Mouse (Mus musculus): ENCODE measurements around the gene Wdr43. TPM values are rescaled to one million over a fixed set of nuclear protein-coding genes. Genes with fewer than 3 reads are reported as not detected.
A peak's percentile ranks its signal among the peaks of the same experiment; 100 is the strongest.
"Not testable (repeated sequence)": the region's sequence is repeated elsewhere in the genome, so short reads cannot be mapped to it uniquely, and the experiment has no call there.

Gene Wdr43
- total RNA-seq (2017): 127 and 130 TPM in 2 replicates

DNA sequence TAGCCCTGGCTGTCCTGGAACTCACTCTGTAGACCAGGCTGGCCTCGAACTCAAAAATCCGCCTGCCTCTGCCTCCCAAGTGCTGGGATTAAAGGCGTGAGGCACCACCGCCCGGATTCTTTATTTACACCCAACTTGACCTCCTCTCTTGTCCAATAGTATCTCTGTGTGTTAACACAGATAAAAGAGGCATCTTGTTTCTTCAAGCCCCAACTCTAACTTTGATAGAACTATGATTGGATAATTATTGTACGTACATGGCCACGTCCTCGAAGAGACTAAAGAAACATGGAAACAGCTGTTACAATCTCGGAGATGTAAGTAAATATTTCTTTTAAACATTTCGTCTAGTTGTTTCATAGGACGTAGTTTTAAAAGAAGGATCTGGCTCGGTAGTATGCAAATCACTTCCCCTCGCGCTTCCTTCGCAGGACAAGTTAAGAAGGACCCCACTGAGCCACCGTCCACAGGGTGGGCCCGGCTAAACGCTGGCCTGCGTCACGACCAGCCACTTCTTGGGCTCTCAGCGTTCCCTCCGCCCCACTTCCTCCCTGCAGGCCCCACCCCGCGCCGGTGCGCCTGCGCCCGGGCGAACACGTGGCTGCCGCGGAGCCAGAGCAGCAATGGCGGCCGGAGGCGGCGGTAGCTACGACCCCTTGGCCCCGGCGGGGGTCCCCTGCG is at the start of gene Wdr43:
Gene Wdr43 (plus strand): TSS at position 258 of the 681 bp plus-strand sequence.
- peak; percentile 100 for ATAC-seq (ENCODE audit: extremely low read depth, insufficient number of reproducible peaks, low FRiP score, poor library complexity, severe bottlenecking)

DNA sequence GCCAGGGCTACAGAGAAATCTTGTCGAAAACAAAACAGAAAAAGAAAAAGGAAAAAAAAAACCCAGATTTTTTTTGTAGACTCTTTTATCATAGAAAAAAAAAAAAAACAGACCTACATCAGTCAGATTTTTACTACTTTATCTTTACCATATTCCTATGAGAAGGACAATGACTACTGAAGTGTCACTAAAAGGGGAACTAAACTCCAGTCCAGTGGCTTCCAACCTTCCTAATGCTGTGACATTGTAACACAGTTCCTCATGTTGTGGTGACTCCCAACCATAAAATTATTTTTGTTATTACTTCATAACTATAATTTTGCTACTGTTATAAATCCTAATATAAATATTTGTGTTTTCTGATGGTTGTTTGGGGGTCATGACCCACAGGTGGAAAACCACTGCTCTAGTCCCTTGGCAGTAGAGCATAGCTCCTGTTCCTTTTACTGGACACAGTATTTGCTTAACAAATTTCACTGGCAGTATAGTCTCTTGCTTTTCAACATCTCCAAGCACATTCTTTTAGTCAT is 36.5 kb upstream of the Wdr43 start:
- ATAC-seq (ENCODE audit: extremely low read depth, insufficient number of reproducible peaks, low FRiP score, poor library complexity, severe bottlenecking): peak; percentile 36; the same call in 1 of the 2 replicates

DNA sequence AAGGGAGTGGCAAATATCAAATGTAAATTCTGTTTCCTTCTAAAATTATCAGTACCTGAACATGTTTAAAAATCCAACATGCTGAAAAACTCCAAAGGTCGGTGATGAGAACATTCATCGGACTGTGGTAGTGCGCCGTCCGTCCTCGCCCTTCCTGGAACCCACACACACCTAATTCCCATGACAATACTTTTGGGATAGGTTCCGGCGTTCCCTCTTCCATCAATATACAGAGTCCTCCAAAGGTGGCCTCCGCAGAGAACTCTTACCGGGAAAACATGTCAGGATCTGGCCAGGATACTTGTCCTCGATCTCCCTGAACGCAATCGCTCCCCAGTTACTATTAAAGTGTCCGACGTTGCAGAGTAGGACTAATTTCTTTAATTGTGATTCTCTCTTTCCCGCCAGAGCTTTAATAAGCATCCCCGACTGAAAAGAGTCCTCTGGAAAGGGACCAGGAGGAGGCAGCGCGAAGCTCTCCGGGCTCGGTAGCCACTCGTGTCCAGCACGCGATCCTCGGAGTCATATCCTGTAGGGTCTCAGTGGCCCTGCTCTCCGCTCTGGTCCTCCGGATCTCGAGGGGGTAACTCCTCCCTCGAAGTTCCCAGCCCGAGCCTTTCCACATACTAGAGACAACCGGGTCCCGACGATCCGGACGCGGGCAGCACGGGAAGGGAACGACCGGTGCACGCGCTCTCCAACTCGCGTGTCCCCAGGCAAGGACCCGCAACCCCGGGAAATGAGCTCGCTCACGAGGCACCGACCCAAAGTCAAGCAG is 17.6 kb upstream of the Wdr43 start:
- 0 out of 2 replicates have a peak, but pooled peaks have one; percentile 4 for ATAC-seq (ENCODE audit: extremely low read depth, insufficient number of reproducible peaks, low FRiP score, poor library complexity, severe bottlenecking)

DNA sequence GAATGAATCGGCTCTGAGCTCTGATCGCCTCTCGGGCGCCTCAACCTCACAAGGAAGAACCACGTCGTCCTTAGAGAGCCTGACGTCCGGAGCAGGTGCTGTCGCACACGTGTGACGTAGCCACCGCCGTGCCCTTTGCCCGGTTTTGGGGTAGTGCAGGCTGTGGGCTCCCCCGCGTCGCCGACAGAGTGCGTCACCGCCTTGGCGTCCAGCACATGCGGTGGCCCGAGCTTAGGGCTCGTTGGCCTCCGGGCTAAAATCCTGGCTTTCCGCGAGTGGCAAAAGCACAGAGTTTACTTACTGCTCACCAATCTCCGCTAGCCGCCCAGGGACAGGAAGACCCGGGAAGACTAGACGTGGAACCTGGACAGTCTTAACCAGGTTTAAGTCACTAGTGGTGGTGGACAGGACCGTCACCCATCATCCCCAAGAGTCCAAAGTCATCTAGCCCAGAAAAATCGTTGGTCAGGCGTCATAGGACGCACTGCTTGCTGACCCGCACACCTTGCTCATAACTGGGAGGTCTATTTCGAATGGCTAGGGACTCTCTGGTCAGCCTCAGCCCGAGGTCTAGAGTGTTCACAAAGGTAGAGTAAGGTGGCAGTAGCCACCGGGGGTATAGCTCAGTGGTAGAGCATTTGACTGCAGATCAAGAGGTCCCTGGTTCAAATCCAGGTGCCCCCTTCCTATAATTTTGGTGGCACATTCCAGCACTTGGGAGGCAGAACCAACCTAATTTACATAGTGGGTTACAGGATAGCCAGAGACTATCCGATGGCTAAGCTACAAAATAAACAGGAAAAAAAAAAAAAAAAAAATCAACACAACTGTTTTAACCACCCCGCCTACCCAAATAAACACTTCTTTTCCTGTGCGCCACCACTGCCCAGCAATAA is 16.8 kb upstream of the Wdr43 start:
- peak; percentile 96 for ATAC-seq (ENCODE audit: extremely low read depth, insufficient number of reproducible peaks, low FRiP score, poor library complexity, severe bottlenecking)

DNA sequence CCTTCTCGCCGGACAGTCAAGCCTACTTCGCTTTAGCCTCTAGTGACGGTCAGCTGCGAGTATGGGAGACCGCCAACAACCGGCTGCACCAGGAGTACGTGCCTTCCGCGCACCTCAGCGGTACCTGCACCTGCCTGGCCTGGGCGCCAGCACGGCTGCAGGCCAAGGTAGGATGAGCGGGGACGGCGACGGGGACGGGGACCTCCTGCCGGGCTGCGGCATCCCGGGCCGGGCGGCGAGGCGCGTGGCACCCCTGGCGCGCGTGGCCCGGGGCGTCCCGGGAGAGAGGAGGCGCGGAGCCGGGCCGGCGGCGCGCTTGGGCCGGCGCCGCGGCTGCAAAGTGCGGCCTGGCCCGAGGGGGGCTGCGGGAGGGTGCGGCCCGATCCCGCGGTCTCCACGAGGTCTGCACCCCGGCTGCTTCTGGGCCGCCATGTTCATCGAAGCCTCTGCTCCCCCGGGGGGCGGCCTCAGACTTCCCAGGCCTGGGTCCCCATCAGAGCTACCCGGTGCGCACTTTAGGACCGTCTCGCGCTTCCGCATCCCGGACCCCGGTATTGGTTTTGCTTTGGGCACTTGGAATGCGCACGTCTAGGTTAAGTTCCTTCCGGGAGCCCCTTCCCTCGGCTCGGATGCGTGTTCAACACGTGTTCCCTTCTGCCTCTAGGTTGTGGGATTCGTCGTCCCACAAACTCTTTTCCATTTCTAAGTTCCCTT is 781 bp downstream of the Wdr43 start:
- ATAC-seq (ENCODE audit: extremely low read depth, insufficient number of reproducible peaks, low FRiP score, poor library complexity, severe bottlenecking): no peak

DNA sequence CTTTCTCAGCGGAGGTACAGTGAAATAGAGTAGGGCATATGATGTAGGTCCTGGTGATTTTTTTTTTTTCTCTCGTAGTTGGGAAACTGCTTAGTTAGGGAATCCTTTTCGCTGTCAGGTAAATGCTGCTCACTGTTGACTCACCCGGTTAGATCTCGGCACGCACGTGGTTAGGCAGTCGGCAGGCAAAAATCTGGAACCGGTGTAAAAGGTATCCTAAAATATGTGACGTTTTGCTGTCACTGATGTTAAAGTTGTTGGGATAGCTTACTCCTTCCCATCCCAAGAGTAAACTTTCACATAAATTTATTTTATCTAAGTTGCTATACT is 1.3 kb downstream of the Wdr43 start:
- ATAC-seq (ENCODE audit: extremely low read depth, insufficient number of reproducible peaks, low FRiP score, poor library complexity, severe bottlenecking): no peak

DNA sequence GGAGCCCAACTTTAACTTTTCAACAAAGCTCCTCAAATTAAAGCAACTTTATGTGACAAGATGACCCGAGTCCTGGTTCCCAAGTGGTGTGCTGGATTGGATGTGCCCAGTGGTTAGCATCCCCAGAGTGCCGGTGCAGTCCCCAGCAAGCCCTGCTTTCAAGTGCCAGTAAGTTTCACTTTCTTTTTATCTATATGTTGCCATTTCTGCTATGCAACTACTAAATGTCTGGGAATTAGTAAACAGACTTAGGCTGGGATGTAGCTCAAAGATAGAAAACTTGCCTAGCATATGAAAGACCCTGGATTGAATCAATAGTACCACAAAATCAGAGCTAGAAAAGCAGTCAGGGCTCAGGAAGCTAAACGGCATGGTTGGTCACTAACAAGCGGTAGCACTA is 2.3 kb downstream of the Wdr43 start:
- no peak for ATAC-seq (ENCODE audit: extremely low read depth, insufficient number of reproducible peaks, low FRiP score, poor library complexity, severe bottlenecking)

DNA sequence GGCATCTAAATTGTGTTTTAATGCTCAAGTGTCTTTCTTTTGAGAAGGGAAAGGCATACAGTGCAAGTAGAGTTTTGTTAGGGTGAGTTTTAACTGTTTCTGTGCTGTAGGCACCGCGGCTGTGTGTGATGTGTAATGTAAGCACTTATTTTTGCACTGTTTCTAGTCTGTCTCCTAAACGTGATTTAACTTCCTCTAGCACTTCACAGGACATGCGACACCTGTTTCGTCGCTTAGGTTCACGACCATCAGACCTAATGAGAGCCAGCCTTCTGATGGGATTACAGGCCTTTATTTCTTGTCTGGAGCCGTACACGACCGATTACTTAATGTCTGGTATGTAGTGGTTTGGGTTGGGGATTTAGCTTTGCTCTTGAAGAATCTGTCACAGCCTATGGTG is 16.1 kb downstream of the Wdr43 start:
- no peak for ATAC-seq (ENCODE audit: extremely low read depth, insufficient number of reproducible peaks, low FRiP score, poor library complexity, severe bottlenecking)

DNA sequence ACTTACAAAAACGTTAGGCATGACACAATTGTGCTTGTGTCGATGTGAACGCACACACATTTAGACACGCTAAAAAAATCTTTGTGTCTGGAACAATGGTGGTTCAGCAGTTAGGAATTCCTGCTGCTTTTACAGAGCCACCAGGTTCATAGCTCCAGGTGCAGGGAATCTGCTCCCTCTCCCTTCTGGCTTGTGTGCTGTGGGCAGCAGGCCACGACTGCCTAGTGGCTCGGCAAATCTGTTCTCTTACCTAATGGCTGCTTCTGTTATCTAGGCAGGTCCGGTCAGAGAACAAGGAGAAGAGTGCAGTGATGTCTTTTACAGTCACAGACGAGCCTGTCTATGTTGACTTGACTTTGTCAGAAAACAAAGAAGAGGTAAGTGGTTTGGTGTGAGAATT is 17.7 kb downstream of the Wdr43 start:
- ATAC-seq (ENCODE audit: extremely low read depth, insufficient number of reproducible peaks, low FRiP score, poor library complexity, severe bottlenecking): no peak

DNA sequence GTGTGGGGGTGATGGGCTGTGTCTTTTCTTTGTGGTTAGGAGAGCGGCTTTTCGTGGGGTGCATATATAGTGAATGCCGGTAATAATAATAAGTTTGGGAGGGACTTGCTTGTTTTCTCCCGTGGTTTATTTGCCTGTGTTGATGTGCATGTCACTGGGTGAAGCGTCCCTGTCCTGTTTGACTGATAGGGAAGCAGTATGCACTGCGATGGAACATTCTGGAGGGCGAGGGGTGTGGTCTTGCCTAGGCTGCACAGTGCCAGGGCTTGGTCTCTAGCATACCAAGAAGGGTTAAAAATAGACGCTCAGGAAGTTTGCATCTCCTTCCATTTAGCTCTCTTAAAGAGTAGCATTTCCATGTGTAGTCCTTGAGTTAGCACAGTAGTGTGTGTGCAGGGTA is 21.1 kb downstream of the Wdr43 start:
- ATAC-seq (ENCODE audit: extremely low read depth, insufficient number of reproducible peaks, low FRiP score, poor library complexity, severe bottlenecking): no peak

DNA sequence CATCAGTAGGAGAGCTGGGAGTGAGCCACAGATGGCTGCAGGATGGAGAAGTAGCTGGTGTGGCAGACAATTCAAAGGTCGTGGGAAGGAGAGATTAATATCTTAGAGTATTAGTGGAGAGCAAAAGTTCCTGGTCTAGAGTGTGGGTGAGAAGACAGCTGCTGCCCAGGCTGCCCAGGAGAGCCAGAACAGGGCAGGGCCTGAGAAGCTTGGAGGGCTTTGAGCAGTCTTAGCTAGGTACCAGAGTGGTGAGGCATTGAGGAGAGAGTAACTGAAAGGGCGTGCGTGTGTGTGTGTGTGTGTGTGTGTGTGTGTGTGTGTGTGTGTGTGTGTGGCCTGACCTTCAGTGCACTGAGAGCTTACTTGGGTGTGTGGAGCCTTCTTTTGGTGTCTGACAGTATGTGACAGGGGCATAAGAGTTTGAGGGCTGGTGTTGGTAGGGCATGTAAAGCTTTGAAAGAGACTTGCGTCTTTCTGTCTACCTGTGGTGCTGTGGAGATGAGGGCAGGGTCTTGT is 22.1 kb downstream of the Wdr43 start:
- no peak for ATAC-seq (ENCODE audit: extremely low read depth, insufficient number of reproducible peaks, low FRiP score, poor library complexity, severe bottlenecking)

DNA sequence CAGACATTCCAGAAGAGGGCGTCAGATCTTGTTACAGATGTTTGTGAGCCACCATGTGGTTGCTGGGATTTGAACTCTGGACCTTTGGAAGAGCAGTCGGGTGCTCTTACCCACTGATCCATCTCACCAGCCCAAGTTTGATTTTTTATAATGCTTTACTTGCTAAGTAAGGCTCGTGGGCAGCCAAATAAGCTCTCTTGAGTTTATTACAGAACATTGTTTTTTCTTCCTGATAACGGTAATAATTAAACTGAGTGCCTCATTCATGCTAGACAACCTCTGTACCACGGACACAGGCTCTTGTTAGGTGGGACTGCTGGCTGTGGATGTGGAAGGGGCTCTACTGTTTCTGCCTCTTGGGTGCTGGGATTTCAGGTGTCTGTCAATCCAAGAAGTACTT is 23.4 kb downstream of the Wdr43 start:
- ATAC-seq (ENCODE audit: extremely low read depth, insufficient number of reproducible peaks, low FRiP score, poor library complexity, severe bottlenecking): not testable (repeated sequence)

DNA sequence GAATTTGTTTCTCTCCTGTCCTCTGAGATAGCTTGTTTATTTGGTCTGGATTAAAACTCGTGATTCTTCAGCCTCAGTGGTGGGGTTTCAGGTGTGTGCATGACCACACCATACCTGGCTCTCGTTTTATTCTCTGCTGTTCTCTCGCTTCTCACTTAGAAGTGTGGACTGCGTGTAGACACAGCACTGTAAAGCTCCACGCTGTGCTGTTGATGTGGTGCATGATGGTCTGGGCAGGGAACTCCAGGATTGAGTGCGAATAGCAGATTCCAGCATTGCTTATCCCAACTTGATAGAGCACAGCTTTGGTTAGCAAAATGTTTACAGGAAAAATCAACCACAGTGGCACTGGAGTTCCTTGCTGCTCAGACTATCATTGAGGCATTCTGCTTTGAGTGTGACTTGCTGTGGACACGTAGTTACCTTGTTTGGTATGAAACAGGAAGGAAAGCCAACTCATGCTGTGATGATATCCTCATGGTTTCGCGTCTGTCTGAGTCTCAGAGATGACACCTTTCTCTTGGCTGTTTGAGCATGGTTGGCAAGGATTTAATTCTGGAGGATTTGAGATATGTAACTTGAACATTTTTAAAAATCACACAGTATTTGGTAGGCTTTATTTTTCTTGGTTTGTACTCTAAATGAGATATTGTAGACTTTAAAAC is 24.9 kb downstream of the Wdr43 start:
- ATAC-seq (ENCODE audit: extremely low read depth, insufficient number of reproducible peaks, low FRiP score, poor library complexity, severe bottlenecking): no peak

DNA sequence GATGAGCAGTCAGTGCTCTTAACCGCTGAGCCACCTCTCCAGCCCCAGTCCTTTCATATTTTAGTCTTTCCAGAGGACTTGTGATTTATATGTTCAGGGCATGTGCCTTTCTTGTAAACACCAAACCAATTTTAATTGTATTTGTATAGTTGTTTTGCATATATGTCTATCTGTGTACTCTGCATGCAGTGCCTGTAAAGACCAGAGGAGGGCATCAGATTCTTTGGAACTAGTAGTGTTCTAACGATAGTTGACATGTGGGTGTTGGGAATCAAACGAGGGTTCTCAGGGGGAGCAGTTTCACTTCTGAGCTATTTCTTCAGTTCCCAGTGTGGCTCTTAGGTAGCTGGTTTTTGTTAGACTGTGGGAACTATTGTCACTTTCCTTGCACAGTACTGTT is 26.5 kb downstream of the Wdr43 start:
- ATAC-seq (ENCODE audit: extremely low read depth, insufficient number of reproducible peaks, low FRiP score, poor library complexity, severe bottlenecking): no peak

DNA sequence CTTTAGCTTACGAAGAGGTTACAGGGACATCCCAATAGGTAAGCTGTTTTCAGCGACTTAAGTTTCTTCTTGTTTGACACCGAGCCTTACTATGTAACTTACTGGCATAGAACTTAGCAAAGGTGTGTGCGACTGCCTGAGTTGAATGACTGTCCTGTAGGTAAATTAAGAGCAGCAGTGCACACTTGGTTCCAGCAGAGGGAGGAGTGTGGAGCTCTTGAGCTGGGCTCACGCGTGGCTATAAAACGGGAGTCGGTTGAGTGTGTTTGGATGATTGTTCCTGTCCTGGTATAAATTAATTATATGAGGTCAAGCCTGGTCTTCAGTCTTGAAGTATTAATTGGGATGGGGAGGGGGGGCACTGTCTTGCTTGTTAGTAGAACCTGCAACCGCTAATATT is 34.3 kb downstream of the Wdr43 start:
- ATAC-seq (ENCODE audit: extremely low read depth, insufficient number of reproducible peaks, low FRiP score, poor library complexity, severe bottlenecking): no peak

DNA sequence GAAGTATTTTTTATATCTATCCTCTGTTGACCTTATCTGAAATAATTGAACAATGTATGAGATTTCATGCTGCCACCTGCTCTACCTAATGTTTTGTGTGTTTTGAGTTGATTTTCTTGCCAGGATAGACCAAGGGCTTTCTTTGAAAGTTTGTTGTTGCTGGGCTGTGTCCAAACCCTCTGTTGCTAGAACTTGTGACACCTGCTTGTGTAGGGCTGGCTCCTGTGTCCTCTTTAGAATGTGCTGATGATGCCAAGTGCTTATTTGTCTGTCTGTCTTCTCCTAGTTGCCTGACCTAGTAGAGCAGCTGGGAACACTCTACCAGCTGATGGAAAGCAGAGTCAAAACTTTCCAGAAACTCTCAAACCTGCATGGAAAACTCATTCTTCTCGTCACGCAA is 36.8 kb downstream of the Wdr43 start:
- no peak for ATAC-seq (ENCODE audit: extremely low read depth, insufficient number of reproducible peaks, low FRiP score, poor library complexity, severe bottlenecking)

DNA sequence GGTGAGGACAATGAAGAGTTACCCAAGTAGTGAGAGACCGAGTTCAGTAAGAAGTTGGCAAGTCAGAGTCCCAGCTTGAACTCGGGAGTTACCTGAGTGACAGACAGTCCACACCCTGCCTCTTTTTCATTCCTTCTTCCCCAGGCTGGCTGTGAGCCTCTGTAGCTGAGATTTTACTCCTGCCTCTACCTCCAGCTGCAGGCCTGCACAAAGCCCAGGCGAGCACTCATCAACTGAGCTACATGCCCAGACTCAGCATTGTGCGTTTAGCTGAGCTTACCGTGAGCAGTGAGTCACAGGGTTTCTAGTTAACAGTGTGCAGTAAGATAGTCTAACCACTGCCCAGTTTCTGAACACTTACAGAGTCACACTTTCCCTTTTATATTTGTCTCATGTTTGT is 37.2 kb downstream of the Wdr43 start:
- no peak for ATAC-seq (ENCODE audit: extremely low read depth, insufficient number of reproducible peaks, low FRiP score, poor library complexity, severe bottlenecking)

DNA sequence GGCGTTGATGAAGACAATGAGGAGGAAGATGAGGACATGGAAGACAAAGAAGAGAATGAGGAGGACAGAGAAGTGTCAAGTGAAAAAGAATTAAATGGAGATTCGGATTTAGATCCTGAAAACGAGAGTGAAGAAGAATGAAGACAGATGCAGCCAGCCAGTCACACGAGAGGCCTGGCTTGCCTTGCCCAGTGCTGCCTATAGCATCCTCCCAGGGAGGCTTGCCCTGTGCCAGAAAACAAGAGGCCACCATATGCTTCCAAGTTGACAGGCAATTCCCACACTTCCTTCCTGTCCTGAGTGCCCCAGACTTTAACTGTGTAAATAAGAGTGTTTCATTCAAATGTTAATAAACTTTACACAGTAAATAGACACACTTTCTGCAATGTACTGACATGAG is 41.8 kb downstream of the Wdr43 start:
- ATAC-seq (ENCODE audit: extremely low read depth, insufficient number of reproducible peaks, low FRiP score, poor library complexity, severe bottlenecking): no peak

All from neutrophil, adult 5-6 weeks (primary cell).